Mouse (Mus musculus): ENCODE measurements at regions not wholly inside any gene's neighbourhood (a gene's known extent, or its start where the extent isn't known, plus 50 kb on each side); places are given as distances from the start of the nearest gene placed in this dataset.

GRCm38 (mm10) chrX:12950928-12951660 lies 120.2 kb upstream of the Usp9x start:
- no peak for ATAC-seq (ENCODE audit: insufficient number of reproducible peaks, insufficient read depth, low FRiP score, low read depth)
- Histone ChIP-seq H3K4me2 (ENCODE audit: low read length) (no peak overlapping the region), H3K9ac (ENCODE audit: low read length) (no peak overlapping the region), H3K9me3 (ENCODE audit: control insufficient read depth, low read length) (no peaks in the 10 kb centered on the region), H3K36me3 (ENCODE audit: control insufficient read depth, insufficient read depth, low read length) (no peaks in the 10 kb centered on the region), H3K4me3 (ENCODE audit: control insufficient read depth in 1 of 2, insufficient read depth in 1 of 2, low read depth in 1 of 2, low read length in 2 of 2) (no peak overlapping the region), H3K27me3 (ENCODE audit: control insufficient read depth, insufficient read depth, low read length) (no peaks in the 10 kb centered on the region), H3K27ac (replicated peaks in 1 of 2; ENCODE audit: control insufficient read depth in 1 of 2, insufficient read depth in 1 of 2, low read depth in 2 of 2, low read length in 2 of 2) (no peak overlapping the region; a peak in 1 of 4 replicates), H3K4me1 (ENCODE audit: control insufficient read depth in 2 of 2, insufficient read depth in 2 of 2, low read length in 2 of 2) (peaks cover 0 to 3% of the 10 kb centered on the region in 2 experiments; a peak in 3 of 4 replicates)
- 64% methylated on average over 5 of the region's 7 CpGs for WGBS

- WGBS = 75% methylated on average over 5 of the region's 5 CpGs
- ATAC-seq (ENCODE audit: insufficient number of reproducible peaks, insufficient read depth, low FRiP score, low read depth) = no peak
- Histone ChIP-seq H3K9ac (ENCODE audit: low read length) (no peak overlapping the region), H3K27me3 (ENCODE audit: control insufficient read depth, insufficient read depth, low read length) (no peaks in the 10 kb centered on the region), H3K9me3 (ENCODE audit: control insufficient read depth, low read length) (no peaks in the 10 kb centered on the region), H3K4me3 (ENCODE audit: control insufficient read depth in 1 of 2, insufficient read depth in 1 of 2, low read depth in 1 of 2, low read length in 2 of 2) (no peak overlapping the region), H3K36me3 (ENCODE audit: control insufficient read depth, insufficient read depth, low read length) (no peaks in the 10 kb centered on the region), H3K27ac (replicated peaks in 1 of 2; ENCODE audit: control insufficient read depth in 1 of 2, insufficient read depth in 1 of 2, low read depth in 2 of 2, low read length in 2 of 2) (no peak overlapping the region), H3K4me1 (ENCODE audit: control insufficient read depth in 2 of 2, insufficient read depth in 2 of 2, low read length in 2 of 2) (no peaks in the 10 kb centered on the region), H3K4me2 (ENCODE audit: low read length) (no peak overlapping the region)
Measured at GRCm38 (mm10) chrX:12942451-12942850, 128.8 kb upstream of the Usp9x start.

- Histone ChIP-seq H3K36me3 (ENCODE audit: control insufficient read depth, insufficient read depth, low read length) (no peaks in the 10 kb centered on the region), H3K4me2 (ENCODE audit: low read length) (peak overlapping the region; percentile 68), H3K9me3 (ENCODE audit: control insufficient read depth, low read length) (no peaks in the 10 kb centered on the region), H3K4me1 (ENCODE audit: control insufficient read depth in 2 of 2, insufficient read depth in 2 of 2, low read length in 2 of 2) (no peaks in the 10 kb centered on the region), H3K27me3 (ENCODE audit: control insufficient read depth, insufficient read depth, low read length) (no peaks in the 10 kb centered on the region), H3K27ac (replicated peaks in 1 of 2; ENCODE audit: control insufficient read depth in 1 of 2, insufficient read depth in 1 of 2, low read depth in 2 of 2, low read length in 2 of 2) (no peak overlapping the region), H3K4me3 (ENCODE audit: control insufficient read depth in 1 of 2, insufficient read depth in 1 of 2, low read depth in 1 of 2, low read length in 2 of 2) (peak overlapping the region; percentile 42 to 69), H3K9ac (ENCODE audit: low read length) (peak overlapping the region; percentile 56)
- ATAC-seq (ENCODE audit: insufficient number of reproducible peaks, insufficient read depth, low FRiP score, low read depth) = peak; percentile 56; the same call in 1 of the 2 replicates
- 15% methylated on average over 42 of the region's 43 CpGs for WGBS
Measured at GRCm38 (mm10) chrX:12936406-12937172, 134.7 kb upstream of the Usp9x start.

GRCm38 (mm10) chrX:12933294-12933807 lies 137.9 kb upstream of the Usp9x start:
- ATAC-seq (ENCODE audit: insufficient number of reproducible peaks, insufficient read depth, low FRiP score, low read depth) = no peak
- 78% methylated on average over 4 of the region's 4 CpGs for WGBS
- no peak overlapping the region for H3K4me2 ChIP-seq (ENCODE audit: low read length)

GRCm38 (mm10) chrX:12930242-12930641 lies 141.1 kb upstream of the Usp9x start:
- ATAC-seq (ENCODE audit: insufficient number of reproducible peaks, insufficient read depth, low FRiP score, low read depth) = no peak
- WGBS = 53% methylated on average over 2 of the region's 2 CpGs
- H3K9ac ChIP-seq (ENCODE audit: low read length) = no peak overlapping the region

More at GRCm38 (mm10) chrX:12933294-12933807, 137.9 kb upstream of the Usp9x start:
- Histone ChIP-seq H3K4me1 (ENCODE audit: control insufficient read depth in 2 of 2, insufficient read depth in 2 of 2, low read length in 2 of 2) (no peaks in the 10 kb centered on the region), H3K9ac (ENCODE audit: low read length) (no peak overlapping the region), H3K4me3 (ENCODE audit: control insufficient read depth in 1 of 2, insufficient read depth in 1 of 2, low read depth in 1 of 2, low read length in 2 of 2) (no peak overlapping the region), H3K27ac (replicated peaks in 1 of 2; ENCODE audit: control insufficient read depth in 1 of 2, insufficient read depth in 1 of 2, low read depth in 2 of 2, low read length in 2 of 2) (no peak overlapping the region), H3K9me3 (ENCODE audit: control insufficient read depth, low read length) (no peaks in the 10 kb centered on the region), H3K36me3 (ENCODE audit: control insufficient read depth, insufficient read depth, low read length) (no peaks in the 10 kb centered on the region), H3K27me3 (ENCODE audit: control insufficient read depth, insufficient read depth, low read length) (no peaks in the 10 kb centered on the region)

GRCm38 (mm10) chrX:12927797-12928589 lies 143.3 kb upstream of the Usp9x start:
- H3K27me3 ChIP-seq (ENCODE audit: control insufficient read depth, insufficient read depth, low read length) = no peaks in the 10 kb centered on the region; the same call in 1 of the 2 replicates
- H3K4me1 ChIP-seq (ENCODE audit: control insufficient read depth in 2 of 2, insufficient read depth in 2 of 2, low read length in 2 of 2) = peaks cover 0 to 3% of the 10 kb centered on the region in 2 experiments; a peak in 1 of 4 replicates
- no peaks in the 10 kb centered on the region for H3K9me3 ChIP-seq (ENCODE audit: control insufficient read depth, low read length)
- no peak overlapping the region; the same call in 1 of the 2 replicates for H3K4me2 ChIP-seq (ENCODE audit: low read length)
- peak; percentile 76 for ATAC-seq (ENCODE audit: insufficient number of reproducible peaks, insufficient read depth, low FRiP score, low read depth)
- WGBS = 36% methylated on average over 11 of the region's 11 CpGs
- no peak overlapping the region for H3K4me3 ChIP-seq (ENCODE audit: control insufficient read depth in 1 of 2, insufficient read depth in 1 of 2, low read depth in 1 of 2, low read length in 2 of 2)
- peak overlapping the region; percentile 53 to 69 for H3K27ac ChIP-seq (replicated peaks in 1 of 2; ENCODE audit: control insufficient read depth in 1 of 2, insufficient read depth in 1 of 2, low read depth in 2 of 2, low read length in 2 of 2)
- H3K36me3 ChIP-seq (ENCODE audit: control insufficient read depth, insufficient read depth, low read length) = no peaks in the 10 kb centered on the region
- no peak overlapping the region for H3K9ac ChIP-seq (ENCODE audit: low read length)

More at GRCm38 (mm10) chrX:12930242-12930641, 141.1 kb upstream of the Usp9x start:
- Histone ChIP-seq H3K27me3 (ENCODE audit: control insufficient read depth, insufficient read depth, low read length) (no peaks in the 10 kb centered on the region), H3K4me3 (ENCODE audit: control insufficient read depth in 1 of 2, insufficient read depth in 1 of 2, low read depth in 1 of 2, low read length in 2 of 2) (no peak overlapping the region), H3K27ac (replicated peaks in 1 of 2; ENCODE audit: control insufficient read depth in 1 of 2, insufficient read depth in 1 of 2, low read depth in 2 of 2, low read length in 2 of 2) (no peak overlapping the region), H3K4me1 (ENCODE audit: control insufficient read depth in 2 of 2, insufficient read depth in 2 of 2, low read length in 2 of 2) (peaks cover 0 to 3% of the 10 kb centered on the region in 2 experiments; a peak in 1 of 4 replicates), H3K36me3 (ENCODE audit: control insufficient read depth, insufficient read depth, low read length) (no peaks in the 10 kb centered on the region), H3K9me3 (ENCODE audit: control insufficient read depth, low read length) (no peaks in the 10 kb centered on the region), H3K4me2 (ENCODE audit: low read length) (no peak overlapping the region)
